In the genomic region with DNA sequence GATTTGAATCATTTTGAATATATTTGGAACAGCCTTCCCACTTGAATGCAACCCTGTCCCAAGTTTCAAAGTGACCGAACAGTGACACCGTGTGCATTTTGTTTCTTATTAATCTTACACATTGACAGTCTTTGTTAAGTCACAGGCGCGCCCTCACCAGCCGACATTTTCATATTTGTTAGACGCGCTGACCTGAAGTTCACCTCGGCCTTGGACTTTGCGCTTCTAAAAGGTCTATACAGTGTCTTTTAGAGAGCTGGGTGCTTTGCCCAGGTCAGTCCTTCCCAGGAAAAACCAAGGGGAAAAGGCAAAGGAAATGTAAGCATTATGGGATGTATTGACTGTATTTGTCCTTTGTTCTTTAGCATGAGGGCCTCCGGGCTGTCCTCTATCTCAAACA, we compare ENCODE assay signal across 18 mouse cellular contexts. TPM values are rescaled to one million over a fixed set of nuclear protein-coding genes. Genes with fewer than 3 reads are reported as not detected.
A peak's percentile ranks its signal among the peaks of the same experiment; 100 is the strongest.
DNase-seq lines count a peak whose midpoint lies in the region; ATAC-seq and TF ChIP-seq lines count a peak whose summit lies in the region.
"Had no signal": no experiment of that assay in that cellular context is flagged by ENCODE, and none has a peak within 500 bp of the region (broad histone marks: within the 10 kb centered on the region; RNA-seq: fewer than 3 reads in every experiment).

No protein-coding gene starts in this region.

- H3K9ac ChIP-seq in intestine, postnatal 0 days (ENCODE audit: low read depth, low read length): no peak overlapping the region
- H3K9ac ChIP-seq in forebrain, embryonic 16.5 days (replicated peaks; ENCODE audit: low read depth, low read length): no peak overlapping the region
- H3K9ac ChIP-seq: embryonic facial prominence, embryonic 15.5 days had no signal

- peaks cover 6% of the 10 kb centered on the region; the same call in 1 of the 2 replicates for H3K4me1 ChIP-seq in intestine, postnatal 0 days (replicated peaks; ENCODE audit: control insufficient read depth, insufficient read depth, low read length)
- H3K4me1 ChIP-seq in forebrain, embryonic 16.5 days (replicated peaks; ENCODE audit: control insufficient read depth, insufficient read depth, low read length): peaks cover 5% of the 10 kb centered on the region

- ATAC-seq in intestine, postnatal 0 days: no peak
- no peak for ATAC-seq in forebrain, embryonic 16.5 days

- 19% methylated on average over 10 of the region's 10 CpGs for whole genome bisulfite sequencing in intestine, postnatal 0 days
- 2% methylated on average over 10 of the region's 10 CpGs for WGBS in forebrain, embryonic 16.5 days

- no peak overlapping the region for H3K27ac ChIP-seq in intestine, postnatal 0 days (ENCODE audit: low read depth, low read length)
- no peak overlapping the region for H3K27ac ChIP-seq in forebrain, embryonic 16.5 days (ENCODE audit: low read length)
- H3K27ac ChIP-seq: embryonic facial prominence, embryonic 15.5 days had no signal

- intact Hi-C loops in gastrocnemius, postnatal 36 days (cut with DNase I): loop anchor here (5.0 kb wide), 2 partner anchors 37 to 187 kb away; partner anchors contain the start of gene Hoxa1

- H3K27me3 ChIP-seq in intestine, postnatal 0 days (replicated peaks; ENCODE audit: control insufficient read depth, insufficient read depth, low read length): no peaks in the 10 kb centered on the region
- peaks cover 94% of the 10 kb centered on the region for H3K27me3 ChIP-seq in forebrain, embryonic 16.5 days (replicated peaks; ENCODE audit: control insufficient read depth, insufficient read depth, low read length)
- H3K27me3 ChIP-seq: CH12.LX had no signal

- DNase-seq in embryo, embryonic 10.5 days (ENCODE audit: low spot score): peak; percentile 84
- DNase-seq in embryo, embryonic 9.5 days (ENCODE audit: extremely low spot score): peak; percentile 66
- peak; percentile 82 for DNase-seq in neural tube, embryonic 10.5 days (ENCODE audit: extremely low spot score, low spot score)
- no peak for DNase-seq in gastrocnemius, postnatal 36 days
- DNase-seq in layer of hippocampus, postnatal 10 days (ENCODE audit: low spot score in 2 of 2): no peak
- DNase-seq in gastrocnemius, postnatal 10 days: no peak
- DNase-seq: cerebellum, adult 9-10 months; heart, postnatal 10 days; spleen, adult 18-20 months had no signal

- peak overlapping the region; percentile 1; the same call in 1 of the 2 replicates for H3K4me2 ChIP-seq in intestine, postnatal 0 days (replicated peaks; ENCODE audit: low read depth)
- no peak overlapping the region for H3K4me2 ChIP-seq in forebrain, embryonic 16.5 days (ENCODE audit: low read length)
- H3K4me2 ChIP-seq: embryonic facial prominence, embryonic 15.5 days had no signal

- no peak for TF ChIP-seq CTCF in intestine, postnatal 0 days (IDR thresholded peaks at IDR 0.05; ENCODE audit: low read depth)

- no peaks in the 10 kb centered on the region for H3K36me3 ChIP-seq in intestine, postnatal 0 days (ENCODE audit: control insufficient read depth, insufficient read depth)
- no peaks in the 10 kb centered on the region for H3K36me3 ChIP-seq in forebrain, embryonic 16.5 days (ENCODE audit: control insufficient read depth, insufficient read depth)
- H3K36me3 ChIP-seq: embryonic facial prominence, embryonic 15.5 days had no signal

- H3K9me3 ChIP-seq in intestine, postnatal 0 days (ENCODE audit: control insufficient read depth): no peaks in the 10 kb centered on the region
- H3K9me3 ChIP-seq in forebrain, embryonic 16.5 days (ENCODE audit: control insufficient read depth, low read length): no peaks in the 10 kb centered on the region
- H3K9me3 ChIP-seq: embryonic facial prominence, embryonic 15.5 days had no signal

- H3K4me3 ChIP-seq in intestine, postnatal 0 days (ENCODE audit: low read depth, low read length): no peak overlapping the region
- H3K4me3 ChIP-seq in forebrain, embryonic 16.5 days (replicated peaks; ENCODE audit: low read length): no peak overlapping the region
- H3K4me3 ChIP-seq: embryonic facial prominence, embryonic 15.5 days had no signal

RNA-seq across cellular contexts. Expression of gene Hoxa4, which starts 3.1 kb away (rescaled TPM):
- polyA plus RNA-seq in intestine, postnatal 0 days (2015; fragmentation: Nextera tagmentation; extraction: Ambion mirVana): 3.6 and 4.5 TPM in 2 replicates
- 1 to 10 TPM; 2.0 TPM for total RNA-seq in gastrocnemius, postnatal 36 days (2021)
- not detected for total RNA-seq in layer of hippocampus, postnatal 10 days (2021)
- total RNA-seq in gastrocnemius, postnatal 10 days (2021): 1 to 10 TPM; 7.5 to 8.5 TPM
- polyA plus RNA-seq in forebrain, embryonic 16.5 days (2015; fragmentation: Nextera tagmentation; extraction: Ambion mirVana): not detected in 2 replicates
- total RNA-seq: CH12.LX; left cerebral cortex, adult 8-10 months had no signal
- polyA plus RNA-seq: midbrain, postnatal 0 days had no signal

RNA-seq across cellular contexts. Expression of gene Hoxa5, which starts 9.7 kb away (rescaled TPM):
- 14.8 and 15.3 TPM in 2 replicates for polyA plus RNA-seq in intestine, postnatal 0 days (2015; fragmentation: Nextera tagmentation; extraction: Ambion mirVana)
- 1 to 10 TPM; 1.6 to 2.0 TPM for total RNA-seq in gastrocnemius, postnatal 36 days (2021)
- total RNA-seq in layer of hippocampus, postnatal 10 days (2021): not detected
- 1 to 10 TPM; 2.6 to 3.7 TPM for total RNA-seq in gastrocnemius, postnatal 10 days (2021)
- not detected in 2 replicates for polyA plus RNA-seq in forebrain, embryonic 16.5 days (2015; fragmentation: Nextera tagmentation; extraction: Ambion mirVana)
- total RNA-seq: left cerebral cortex, adult 8-10 months had no signal
- polyA plus RNA-seq: midbrain, postnatal 0 days had no signal

RNA-seq across cellular contexts. Expression of gene Hoxa6, which starts 13.8 kb away (rescaled TPM):
- 0.76 and 0.81 TPM in 2 replicates for polyA plus RNA-seq in intestine, postnatal 0 days (2015; fragmentation: Nextera tagmentation; extraction: Ambion mirVana)
- total RNA-seq in gastrocnemius, postnatal 36 days (2021): 1 to 10 TPM; 1.3 to 1.8 TPM
- total RNA-seq in layer of hippocampus, postnatal 10 days (2021): not detected
- 1 to 10 TPM; 1.6 to 2.2 TPM for total RNA-seq in gastrocnemius, postnatal 10 days (2021)
- polyA plus RNA-seq in forebrain, embryonic 16.5 days (2015; fragmentation: Nextera tagmentation; extraction: Ambion mirVana): not detected in 2 replicates
- total RNA-seq: heart, postnatal 10 days; left cerebral cortex, adult 8-10 months; liver, adult 2 months; midbrain, postnatal 0 days had no signal
- polyA plus RNA-seq: embryonic facial prominence, embryonic 15.5 days; liver, adult 2 months; midbrain, postnatal 0 days; thymus, postnatal 0 days had no signal

RNA-seq across cellular contexts. Expression of gene 5730596B20Rik, which starts 17.4 kb away (rescaled TPM):
- 0.61 and 0.97 TPM in 2 replicates for polyA plus RNA-seq in intestine, postnatal 0 days (2015; fragmentation: Nextera tagmentation; extraction: Ambion mirVana)
- not detected for total RNA-seq in gastrocnemius, postnatal 36 days (2021)
- not detected for total RNA-seq in layer of hippocampus, postnatal 10 days (2021)
- under 1 TPM; 0.12 to 0.25 TPM for total RNA-seq in gastrocnemius, postnatal 10 days (2021)
- polyA plus RNA-seq in forebrain, embryonic 16.5 days (2015; fragmentation: Nextera tagmentation; extraction: Ambion mirVana): not detected in 2 replicates
- total RNA-seq: CH12.LX; left cerebral cortex, adult 8-10 months; megakaryocyte progenitor cell, adult 5-6 weeks; midbrain, postnatal 0 days had no signal
- polyA plus RNA-seq: embryonic facial prominence, embryonic 15.5 days; midbrain, postnatal 0 days had no signal

RNA-seq across cellular contexts. Expression of gene Hoxa3, which starts 18.4 kb away (rescaled TPM):
- polyA plus RNA-seq in intestine, postnatal 0 days (2015; fragmentation: Nextera tagmentation; extraction: Ambion mirVana): 3.4 and 3.6 TPM in 2 replicates
- 1 to 10 TPM; 1.9 to 2.2 TPM for total RNA-seq in gastrocnemius, postnatal 36 days (2021)
- not detected for total RNA-seq in layer of hippocampus, postnatal 10 days (2021)
- 1 to 10 TPM; 2.0 to 5.0 TPM for total RNA-seq in gastrocnemius, postnatal 10 days (2021)
- not detected in 2 replicates for polyA plus RNA-seq in forebrain, embryonic 16.5 days (2015; fragmentation: Nextera tagmentation; extraction: Ambion mirVana)
- total RNA-seq: left cerebral cortex, adult 8-10 months had no signal
- polyA plus RNA-seq: midbrain, postnatal 0 days had no signal

Comparison
In these comparisons a context has a peak if more than half of its experiments do, and no peak if none do; other contexts are left out.
1. DNase-seq: peak in embryo, embryonic 10.5 days (single experiment), embryo, embryonic 9.5 days (single experiment) and neural tube, embryonic 10.5 days (single experiment); none in gastrocnemius, postnatal 36 days (0 of 2), layer of hippocampus, postnatal 10 days (0 of 2) and gastrocnemius, postnatal 10 days (single experiment).